Mouse (Mus musculus): ENCODE measurements at regions not wholly inside any gene's neighbourhood (a gene's known extent, or its start where the extent isn't known, plus 50 kb on each side); places are given as distances from the start of the nearest gene placed in this dataset.

DNA sequence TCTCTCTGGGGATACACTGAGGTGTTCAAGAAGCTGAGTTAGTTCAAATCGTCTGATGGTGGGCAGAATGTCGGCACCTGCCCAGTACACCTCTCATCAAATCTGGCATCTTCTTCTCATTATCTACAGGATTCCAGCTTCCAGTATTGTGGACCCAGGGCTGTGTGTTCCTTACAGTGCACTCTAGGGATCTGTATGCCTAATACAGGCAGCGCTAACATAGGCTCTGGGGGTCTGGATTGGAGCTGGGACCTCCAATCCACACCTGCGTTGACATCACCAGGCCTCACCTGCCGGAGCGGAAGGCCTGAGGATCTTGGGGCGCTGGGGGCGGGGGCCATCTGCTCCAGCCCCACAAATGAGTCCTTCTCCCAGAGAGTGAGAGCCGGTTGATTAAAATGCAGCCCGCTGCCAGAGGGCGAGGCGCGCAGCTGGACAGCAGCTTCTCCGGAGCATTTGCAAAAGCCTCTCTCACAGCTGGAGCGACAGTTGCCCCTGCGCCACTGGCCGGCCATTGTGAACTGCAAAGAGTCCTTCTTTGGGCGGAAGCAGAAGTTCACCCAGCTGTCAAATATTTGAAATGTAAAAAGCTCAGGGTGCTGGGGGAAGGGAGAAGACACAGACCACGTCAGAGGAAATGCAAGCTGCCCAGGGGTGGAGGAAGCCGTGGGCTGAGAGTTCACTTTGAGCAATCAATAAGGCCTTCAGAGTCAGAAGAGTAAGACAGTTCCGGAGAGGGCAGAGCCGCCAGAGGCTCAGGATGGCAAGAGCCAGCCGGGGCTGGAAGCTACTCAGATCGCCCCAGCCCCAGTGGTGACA, 347.0 kb downstream of the Rnf144a start:
- DNase-seq = no peak

DNA sequence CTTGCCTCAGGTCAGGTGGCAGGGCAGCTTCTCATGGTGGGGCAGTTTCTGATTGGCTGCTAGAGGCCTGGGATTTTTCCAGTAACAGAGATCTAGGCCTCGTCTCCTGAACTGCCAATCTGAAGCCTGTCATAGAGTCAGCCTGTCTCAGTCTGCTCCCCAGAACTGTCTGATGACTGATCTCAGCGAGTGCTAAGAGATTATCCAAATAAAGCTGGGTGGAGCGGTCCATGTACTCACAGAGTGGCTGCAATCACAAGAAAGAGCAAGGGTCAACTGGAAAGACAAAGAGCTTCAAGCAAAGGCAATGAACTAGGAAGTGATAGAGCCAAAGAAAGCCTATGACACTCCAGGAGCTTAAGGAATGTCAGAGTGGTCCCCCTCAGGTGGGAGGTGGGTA, 354.7 kb downstream of the Rnf144a start:
- no peak for DNase-seq

DNA sequence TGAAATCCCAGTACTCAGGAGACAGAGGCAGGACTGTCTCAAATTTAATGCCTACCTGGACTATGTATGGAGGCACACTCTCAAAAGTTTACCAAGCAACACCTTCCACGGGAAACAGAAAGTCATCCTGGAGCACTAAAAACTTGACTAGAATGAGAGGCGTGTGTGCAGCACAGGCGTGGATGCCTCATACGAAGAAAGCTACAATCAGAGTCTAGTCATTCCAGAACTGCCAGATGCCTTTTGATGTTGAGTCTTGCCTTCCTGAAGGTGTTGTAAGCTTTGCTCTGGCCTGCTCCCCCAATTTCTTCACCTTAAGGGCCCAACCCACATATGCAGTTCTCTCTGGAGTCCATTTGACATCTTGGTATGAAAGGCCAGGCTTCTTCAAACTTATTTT, 356.0 kb downstream of the Rnf144a start:
- DNase-seq = no peak

DNA sequence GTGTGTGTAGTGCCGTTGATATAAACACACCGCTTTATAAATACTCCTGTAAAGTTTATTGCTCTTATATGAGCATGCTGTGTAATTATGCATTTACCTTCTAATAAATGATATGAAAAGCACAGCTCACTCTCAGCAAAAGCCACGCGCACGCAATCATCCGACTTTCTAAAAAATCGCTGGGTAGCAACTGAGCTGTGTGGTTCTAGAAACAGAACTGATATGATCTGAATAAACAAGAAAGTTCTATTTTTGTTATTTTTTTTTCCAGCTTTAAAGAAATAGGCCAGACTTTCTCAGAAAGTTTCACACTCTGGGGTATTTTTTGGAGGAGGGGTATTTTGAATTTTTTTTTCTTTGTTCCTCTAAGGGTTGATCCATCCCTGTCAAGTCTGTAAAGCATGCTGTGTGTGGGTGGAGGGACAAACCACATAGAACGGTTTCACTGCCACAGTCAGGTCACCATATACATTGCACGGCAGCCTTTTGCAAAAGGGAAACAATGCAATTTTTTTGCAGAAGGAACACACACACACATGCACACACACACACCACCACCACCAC, 357.5 kb downstream of the Rnf144a start:
- no peak for DNase-seq

DNA sequence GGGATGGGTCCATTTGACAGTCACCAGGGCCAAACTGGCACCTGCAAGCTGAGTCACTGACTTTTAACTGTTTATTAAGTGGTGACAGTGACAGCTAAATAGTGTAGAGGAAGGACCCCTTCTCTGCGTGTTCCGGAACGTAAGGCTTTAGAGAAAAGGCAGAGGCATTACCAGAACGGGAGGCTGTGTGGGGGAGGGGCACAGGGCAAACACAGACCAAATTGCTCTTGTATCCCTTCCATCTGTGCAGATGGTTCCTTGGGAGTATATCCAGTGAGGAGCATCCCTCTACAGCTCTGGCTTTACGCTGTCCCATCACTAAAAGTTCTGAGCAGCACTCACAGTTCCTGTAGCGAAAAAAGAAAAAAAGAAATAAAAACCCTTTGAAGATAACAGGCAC, 368.1 kb downstream of the Rnf144a start:
- no peak for DNase-seq

DNA sequence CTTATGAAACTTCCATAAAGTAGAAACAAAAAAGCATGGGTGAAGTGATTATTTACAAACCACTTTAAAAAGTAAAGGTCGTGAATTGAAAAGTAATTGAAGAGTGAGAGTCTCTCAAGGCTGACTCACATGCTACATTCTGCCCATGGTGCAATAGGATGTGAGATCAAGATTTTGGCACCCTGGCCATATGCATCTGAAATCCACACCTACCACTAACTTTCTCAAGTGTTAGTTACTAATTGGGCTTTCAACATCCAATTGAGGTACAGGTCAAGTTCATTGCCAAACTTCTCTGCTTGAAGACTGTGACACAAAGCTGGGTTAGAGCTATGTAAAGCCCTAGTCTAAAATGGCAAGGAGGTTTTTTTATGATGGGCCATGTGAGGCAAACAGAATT, 369.7 kb downstream of the Rnf144a start:
- DNase-seq = no peak

DNA sequence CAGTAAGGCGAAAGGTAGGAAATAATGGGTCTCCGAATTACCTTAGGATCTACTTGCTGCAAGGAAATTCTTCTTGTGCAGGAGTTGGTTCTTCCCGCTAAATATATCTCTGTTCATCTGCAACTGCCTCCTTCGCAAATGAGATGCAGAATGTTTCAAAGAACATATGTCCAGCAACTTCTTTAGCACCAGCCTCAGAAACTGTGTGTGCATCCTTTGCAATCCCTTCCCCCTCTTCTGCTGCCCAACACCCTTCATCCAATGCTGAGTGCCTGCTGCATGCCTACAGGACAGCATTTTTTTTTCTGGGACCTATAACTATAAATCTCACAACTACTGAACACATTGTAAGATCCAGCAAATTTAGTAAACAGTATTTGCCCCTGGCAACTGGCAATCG, 402.1 kb downstream of the Rnf144a start:
- no peak for DNase-seq

DNA sequence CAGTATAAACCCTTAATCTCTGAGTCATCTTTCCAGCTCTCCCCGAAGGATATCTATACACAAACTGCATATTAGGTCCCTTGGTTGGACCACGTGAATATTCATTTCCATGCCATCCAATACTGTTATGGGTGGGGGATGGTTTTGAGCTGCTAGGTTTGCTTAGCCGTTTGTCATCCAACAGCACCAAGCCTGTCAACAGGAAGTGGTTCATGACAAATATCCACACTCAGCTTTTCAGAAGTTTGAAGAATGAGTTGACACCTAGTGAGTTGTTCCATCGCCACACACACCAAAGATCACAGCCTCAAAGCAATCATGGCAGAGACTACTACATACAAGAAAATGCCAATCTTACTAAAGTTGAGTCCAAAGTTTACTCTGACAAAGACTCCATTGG, 421.0 kb downstream of the Rnf144a start:
- DNase-seq = no peak

DNA sequence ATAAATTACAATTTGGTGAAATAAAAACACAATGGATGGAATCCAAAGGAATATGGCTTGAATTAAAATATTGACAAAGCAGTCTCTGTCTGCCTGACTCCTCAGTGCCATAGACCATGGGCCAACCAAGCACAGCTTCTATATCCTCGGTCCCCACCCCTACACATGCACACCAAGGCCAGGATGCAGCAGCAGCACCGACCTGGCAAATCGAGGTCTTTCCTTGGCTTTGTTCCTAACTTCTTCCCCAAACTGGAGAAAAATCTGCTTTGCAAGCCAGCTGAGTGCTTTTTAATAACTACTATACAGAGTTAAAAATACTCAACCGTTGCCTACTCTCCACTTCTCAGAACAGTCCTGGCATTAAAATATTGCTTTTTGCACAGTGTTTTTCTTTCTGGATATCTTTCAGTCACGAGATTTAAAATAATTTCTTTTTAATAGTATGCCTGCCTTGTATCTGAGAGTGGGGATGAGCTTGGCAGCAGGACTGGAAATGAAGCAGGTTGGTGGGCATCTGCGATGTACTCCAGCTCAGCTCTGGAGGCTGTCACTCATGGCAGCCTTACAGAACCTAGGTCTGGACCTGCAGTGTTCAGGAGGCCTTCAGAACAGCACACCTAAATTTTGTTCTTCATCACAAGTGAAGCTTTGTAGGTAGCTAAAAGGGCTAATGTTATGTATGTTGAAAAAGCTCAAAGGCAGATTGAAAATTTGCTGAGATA, 423.1 kb downstream of the Rnf144a start:
- DNase-seq = no peak

DNA sequence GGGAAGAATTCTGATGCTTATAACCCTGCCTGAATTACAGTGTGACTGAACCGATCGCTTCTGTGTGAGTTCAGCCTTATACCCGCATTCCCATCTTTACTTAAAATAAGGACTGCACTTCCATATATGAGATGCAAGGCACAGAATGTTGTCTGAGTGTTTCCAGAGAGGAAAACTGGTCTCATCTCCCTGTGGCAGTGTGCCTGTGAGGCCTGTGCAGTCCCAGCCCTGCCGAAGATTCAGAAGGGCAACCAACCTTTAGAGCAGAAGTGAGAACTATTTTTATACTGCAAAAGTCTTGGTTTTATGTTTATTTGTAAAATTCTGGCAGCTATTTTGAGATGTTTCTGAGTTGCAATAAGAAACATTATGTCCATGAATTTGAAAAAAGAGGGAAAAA, 432.5 kb downstream of the Rnf144a start:
- DNase-seq = no peak

DNA sequence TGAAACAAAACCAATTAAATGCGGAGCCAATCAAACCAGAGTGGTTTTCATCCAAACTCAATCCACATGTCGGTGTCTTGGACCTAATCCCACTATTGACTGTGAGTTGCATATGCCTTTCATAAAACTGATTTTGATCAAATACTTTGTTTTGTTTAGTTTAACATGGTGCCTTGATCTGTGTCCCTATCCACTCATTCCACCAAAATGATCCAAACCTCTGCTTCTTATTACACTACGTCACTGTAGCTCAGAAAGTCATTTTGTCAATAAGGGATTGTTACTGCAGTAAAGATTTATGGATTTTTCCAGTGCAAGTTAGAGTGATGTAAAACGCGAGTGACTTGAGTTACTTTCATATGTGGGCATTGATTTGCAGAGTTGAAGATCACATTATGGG, 436.7 kb downstream of the Rnf144a start:
- DNase-seq = no peak

DNA sequence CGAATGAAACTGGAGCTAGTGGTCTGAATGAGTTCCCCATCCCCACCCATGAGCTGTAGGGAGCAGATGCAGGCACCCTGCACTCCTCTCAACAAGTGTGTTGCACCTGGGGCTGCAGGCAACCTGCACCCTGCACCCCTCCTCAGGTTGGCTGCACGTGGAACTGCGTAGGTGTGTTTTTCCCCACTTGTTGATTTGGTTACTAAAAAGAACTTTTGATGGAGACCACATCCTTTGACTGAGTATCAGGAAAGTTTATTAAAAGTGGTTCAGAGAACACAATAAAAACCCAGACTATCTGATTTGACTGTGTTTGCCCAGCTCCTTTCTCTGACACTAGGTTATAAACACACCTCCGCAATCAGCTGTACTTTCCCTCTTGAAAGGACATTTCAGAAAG, 456.5 kb downstream of the Rnf144a start:
- no peak for DNase-seq

DNA sequence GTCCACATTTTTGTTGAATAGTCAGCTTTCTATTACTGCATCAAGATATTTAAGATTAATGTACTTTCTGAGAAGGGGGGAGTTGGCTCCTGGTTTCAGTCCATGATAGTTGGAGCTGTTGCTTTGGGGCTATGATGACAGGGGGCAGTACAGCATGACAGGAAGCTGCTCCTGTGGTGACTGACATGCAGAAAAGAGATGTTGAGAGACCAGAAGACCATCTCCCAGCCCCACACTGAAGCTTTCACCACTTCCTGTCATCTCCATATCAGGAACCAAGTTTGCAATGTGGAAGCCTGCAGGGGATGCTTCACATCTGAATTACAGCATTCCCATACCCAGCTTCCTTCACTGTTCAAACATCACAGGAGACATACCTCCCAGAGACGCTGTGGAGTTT, 457.5 kb downstream of the Rnf144a start:
- DNase-seq = no peak

DNA sequence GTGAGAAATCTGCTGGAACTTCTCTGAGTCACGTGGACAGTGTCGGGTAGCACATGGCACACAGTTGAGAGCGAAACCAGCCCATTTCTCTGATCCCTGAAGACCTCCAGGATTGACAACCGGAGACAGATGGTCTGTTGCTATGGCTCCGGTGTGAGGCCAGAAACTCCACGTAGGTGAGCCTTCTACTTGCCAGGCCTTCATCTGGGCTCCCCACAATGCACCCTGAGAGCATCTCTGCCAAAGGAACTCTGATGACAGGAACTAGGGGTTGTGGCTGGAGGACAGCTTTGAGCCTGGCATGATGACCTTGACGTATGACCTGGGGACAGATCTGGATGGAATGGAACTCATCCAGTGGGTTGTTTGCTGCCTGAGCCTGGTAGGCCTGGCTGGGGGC, 467.9 kb downstream of the Rnf144a start:
- peak; percentile 71 for DNase-seq

DNA sequence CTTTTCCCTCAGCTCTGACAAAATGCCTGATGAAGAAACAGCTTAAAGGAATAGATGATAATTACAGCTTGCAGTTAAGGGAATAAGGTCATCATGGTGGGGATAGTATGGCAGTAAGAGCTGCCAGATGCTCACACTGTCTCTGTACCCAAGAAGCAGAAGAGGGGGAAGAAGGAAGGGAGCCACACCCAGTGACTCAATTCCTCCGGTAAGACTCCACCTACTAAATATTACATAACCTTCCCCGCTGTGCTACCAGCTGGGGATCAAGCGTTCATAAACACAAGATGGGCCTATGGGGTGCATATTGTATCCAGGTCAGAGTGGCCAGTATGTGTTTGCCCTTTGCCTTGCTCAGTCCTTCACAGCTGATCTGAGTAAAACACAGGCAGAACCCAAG, 468.9 kb downstream of the Rnf144a start:
- DNase-seq = no peak

DNA sequence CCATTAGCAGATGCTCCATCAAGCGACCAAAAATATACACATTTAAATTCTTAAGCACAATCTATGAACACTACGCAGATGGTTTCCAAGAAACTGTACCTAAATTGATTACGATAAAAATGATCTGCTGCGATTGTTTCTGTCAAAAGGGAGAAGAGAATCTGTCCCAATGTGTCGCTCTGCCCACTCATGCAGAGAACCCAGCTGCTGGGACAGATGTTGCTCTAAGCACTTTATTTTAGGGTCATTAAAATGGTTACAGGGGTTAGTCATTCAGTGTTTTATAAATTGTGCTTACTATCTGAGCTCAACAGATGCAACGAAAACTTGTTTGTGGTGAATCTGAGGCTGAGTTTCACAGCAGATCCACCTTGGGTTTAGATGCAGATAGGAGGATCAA, 476.2 kb downstream of the Rnf144a start:
- no peak for DNase-seq

DNA sequence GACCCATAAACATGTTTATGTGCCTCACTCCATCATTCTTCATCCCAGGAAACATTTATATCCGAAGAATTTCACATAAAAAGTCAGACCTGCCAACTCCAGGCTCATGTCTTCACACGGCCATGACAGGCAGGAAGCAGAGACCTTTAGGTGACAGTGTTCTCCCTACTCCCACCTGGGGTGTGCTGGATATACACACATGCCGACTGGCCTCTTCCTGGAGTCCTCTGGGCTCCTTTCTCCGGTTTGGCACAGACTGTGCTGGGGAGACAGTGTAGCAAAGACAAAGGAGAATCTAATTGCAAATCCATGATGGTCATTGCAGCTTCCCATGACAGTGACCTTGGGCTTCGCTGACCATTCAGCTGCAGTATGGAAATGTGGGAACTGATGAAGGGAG, 480.1 kb downstream of the Rnf144a start:
- DNase-seq = peak; percentile 35

DNA sequence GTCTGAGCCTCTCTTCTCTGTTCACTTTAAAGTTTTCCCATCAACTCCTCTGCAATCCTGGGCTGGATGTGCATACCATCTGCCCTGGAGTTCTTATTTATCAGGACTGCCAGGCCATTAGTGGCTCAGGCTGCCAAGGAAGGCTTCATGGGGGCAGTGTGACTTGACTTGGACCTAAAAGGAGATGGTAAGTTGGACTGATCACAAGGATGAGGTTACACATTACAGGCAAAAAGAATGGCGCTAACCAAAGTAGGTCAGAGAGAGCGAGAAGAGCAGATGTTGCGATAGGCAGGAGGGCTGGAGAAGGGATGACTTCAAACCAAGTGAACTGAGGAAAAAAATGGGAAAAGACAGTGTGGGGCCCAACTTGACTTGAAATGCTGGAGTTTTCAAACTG, 480.5 kb downstream of the Rnf144a start:
- DNase-seq = peak; percentile 68

DNA sequence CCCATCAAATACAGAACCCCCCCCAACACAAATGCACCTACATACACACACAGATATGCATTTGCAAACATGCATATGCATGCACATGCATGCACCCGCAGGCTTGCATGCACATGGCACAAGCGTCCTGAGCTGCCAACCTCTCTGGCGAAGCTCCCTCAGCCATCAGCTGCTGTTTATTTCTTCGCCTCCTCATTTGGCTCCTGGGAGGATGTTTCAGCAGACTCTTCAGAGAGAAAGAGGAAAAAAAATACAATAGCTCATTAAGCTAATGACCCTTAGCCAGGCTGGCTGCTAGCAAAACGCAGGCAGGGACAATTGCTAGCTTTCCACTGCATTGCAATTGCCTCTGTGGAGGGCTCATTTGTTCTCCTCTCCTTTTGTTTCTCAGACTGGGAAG, 488.7 kb downstream of the Rnf144a start:
- DNase-seq = no peak

DNA sequence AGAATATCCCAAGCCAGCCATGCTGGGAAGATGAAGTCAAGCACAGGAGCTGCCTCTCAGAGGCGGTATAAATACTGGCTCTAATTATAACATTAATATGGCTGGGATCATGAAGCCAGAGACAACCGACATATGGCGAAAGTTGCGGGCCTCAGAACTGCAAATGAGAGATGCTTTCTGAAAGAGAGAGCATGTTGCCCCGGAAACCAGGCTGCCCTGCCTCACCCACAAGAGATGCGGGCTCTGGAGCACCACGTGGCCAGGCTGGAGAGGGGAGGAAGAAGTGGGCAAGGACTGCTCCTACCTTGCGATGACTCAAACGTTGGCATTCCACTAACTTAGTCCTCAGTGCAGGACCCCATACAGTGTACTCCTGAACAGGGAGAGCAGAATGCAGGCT, 490.5 kb downstream of the Rnf144a start:
- DNase-seq = no peak

DNA sequence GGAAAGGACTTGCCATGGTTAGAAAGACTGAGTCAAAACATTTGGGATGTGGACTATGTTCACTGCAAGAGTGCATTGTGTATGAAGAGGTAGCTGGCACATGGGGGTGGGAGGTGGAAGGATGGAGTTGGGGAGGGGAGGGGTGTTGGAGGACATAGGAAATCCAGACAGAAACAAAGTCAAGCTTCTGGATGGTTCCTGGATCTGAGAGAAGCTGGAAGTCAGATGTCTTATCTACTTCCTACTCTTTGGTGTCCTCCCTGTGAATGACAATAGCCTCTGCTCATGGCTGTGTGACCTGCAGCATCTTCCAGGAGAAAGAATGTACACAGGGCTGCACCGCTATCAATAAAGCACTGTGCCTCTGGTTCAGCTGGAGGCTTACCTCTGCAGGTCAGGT, 491.3 kb downstream of the Rnf144a start:
- DNase-seq = no peak

DNA sequence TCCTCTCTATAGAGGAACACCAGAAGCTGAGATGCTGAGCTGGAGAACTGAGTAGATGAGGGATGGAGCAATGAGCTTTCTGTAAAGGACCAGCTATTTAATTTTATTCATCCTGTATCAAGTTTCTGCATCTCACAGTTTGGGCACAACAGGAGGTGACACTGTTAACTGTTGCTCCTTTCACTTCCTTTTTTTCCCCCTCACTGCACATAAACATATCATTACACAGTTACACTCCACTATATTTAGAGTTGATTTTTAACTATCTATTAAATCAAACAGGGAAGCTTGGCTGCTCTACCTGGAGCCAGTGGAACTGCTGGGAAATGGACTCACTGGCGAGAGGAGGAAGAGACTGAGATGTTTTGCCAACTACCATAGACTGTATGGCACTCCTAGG, 509.4 kb downstream of the Rnf144a start:
- no peak for DNase-seq

DNA sequence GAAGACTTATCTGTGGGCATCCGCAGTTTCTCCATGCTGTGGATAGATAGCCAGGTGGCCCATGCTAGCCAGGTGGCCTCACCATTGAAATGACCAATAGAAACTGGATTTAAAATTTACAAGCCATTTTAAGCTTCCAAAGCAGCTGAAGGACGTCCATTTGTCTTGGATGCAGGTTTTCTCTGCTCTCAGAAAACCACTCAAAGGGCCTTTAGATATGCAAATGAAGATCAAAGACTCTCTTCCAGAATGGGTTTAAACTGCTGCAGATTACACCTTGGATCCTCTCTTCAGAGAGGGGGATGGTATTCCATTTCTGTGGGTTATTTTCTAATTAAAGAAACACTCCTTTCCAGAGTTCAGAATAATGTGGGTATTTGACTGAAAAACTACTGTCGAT, 518.5 kb downstream of the Rnf144a start:
- no peak for DNase-seq

DNA sequence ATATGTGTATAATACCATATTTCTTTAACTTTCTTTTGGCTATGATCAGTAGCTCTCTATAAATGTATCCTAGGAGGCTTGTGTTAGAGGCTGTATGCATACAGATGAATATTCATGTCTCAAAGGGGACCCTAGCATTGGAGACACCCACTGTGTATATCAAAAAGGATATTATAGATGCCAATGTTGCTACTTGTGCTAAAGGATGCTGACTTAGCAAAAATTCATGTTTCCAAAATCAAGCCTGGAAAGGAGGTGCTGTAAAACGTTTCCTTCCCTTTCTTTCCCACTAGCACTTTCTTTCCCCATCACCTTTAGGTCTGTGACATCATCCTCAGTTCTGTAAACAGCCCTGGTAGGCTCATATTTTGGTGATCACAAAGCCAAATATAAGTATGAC, 519.4 kb downstream of the Rnf144a start:
- DNase-seq = no peak

Data from cerebellum, adult 9-10 months (tissue).